Mouse (Mus musculus) ovary, adult 18-20 months (tissue): ENCODE data around the gene Ptprh.
"Not testable (repeated sequence)": the region's sequence is repeated elsewhere in the genome, so short reads cannot be mapped to it uniquely, and the experiment has no call there.

Experiments used
- DNase-seq: peaks from one replicate; pipeline ENCODE4 v3.0.0; 2022; ENCODE audit warnings: low spot score, mixed read lengths

Ptprh gene

DNA sequence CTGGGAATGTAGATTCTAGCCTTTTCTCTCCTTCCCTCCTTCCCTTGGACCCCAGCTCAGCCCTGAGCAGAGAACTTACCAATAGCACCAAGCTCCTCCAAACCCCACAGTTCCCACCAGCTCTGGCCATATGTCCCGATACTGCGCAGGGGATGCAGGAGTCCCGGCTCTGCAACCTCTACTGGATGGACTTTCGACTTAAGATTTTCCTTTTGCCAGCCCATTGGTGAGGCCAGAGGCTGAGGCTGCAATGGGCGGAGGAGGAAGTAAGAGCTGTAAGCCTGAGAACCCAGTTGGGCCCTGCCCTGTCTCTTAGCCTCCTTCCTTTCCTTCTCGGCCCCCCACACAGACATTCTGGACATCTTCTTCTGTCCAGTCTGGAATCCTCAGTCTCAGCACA lies 872 bp downstream of the Ptprh start:
- no peak for DNase-seq

DNA sequence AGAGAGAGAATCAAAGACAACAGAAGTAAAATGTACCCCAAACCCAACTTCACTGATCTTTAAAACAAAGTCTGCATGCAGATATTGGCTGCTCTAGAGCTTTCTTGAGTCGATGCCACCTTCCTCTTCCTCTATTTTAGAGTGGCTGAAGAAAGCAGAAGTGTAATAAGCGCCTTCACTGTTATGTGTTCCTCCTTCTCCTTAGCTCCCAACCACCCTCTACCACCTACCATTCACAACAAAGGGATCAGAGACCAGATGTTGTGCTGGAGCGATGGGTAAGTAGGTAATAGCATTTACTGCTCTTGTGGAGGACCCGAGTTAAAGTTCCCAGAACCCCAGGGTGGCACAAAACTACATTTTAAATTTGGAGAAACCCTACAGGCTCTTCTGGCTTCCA lies 6.8 kb downstream of the Ptprh start:
- not testable (repeated sequence) for DNase-seq

DNA sequence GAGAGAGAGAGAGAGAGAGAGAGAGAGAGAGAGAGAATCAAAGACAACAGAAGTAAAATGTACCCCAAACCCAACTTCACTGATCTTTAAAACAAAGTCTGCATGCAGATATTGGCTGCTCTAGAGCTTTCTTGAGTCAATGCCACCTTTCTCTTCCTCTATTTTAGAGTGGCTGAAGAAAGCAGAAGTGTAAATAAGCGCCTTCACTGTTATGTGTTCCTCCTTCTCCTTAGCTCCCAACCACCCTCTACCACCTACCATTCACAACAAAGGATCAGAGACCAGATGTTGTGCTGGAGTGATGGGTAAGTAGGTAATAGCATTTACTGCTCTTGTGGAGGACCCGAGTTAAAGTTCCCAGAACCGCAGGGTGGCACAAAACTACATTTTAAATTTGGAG lies 22.4 kb downstream of the Ptprh start:
- not testable (repeated sequence) for DNase-seq

DNA sequence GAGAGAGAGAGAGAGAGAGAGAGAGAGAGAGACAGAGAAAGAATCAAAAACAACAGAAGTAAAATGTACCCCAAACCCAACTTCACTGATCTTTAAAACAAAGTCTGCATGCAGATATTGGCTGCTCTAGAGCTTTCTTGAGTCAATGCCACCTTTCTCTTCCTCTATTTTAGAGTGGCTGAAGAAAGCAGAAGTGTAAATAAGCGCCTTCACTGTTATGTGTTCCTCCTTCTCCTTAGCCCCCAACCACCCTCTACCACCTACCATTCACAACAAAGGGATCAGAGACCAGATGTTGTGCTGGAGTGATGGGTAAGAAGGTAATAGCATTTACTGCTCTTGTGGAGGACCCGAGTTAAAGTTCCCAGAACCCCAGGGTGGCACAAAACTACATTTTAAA lies 31.5 kb downstream of the Ptprh start:
- not testable (repeated sequence) for DNase-seq

DNA sequence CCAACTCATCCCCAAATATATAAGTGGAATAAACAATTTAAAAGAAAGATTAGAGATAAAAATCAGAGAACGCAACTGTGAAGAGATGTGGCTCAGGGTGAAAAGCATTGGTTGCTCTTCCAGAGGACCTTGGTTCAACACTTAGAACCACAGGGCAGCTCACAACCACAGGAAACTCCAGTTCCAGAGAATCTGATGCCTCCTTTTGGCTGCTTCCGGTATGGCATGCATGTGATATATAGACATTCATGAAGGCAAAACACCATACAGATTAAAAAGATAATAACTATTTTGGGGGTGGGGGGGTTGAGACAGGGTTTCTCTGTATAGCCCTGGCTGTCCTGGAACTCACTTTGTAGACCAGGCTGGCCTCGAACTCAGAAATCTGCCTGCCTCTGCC lies 41.2 kb downstream of the Ptprh start:
- DNase-seq: no peak

DNA sequence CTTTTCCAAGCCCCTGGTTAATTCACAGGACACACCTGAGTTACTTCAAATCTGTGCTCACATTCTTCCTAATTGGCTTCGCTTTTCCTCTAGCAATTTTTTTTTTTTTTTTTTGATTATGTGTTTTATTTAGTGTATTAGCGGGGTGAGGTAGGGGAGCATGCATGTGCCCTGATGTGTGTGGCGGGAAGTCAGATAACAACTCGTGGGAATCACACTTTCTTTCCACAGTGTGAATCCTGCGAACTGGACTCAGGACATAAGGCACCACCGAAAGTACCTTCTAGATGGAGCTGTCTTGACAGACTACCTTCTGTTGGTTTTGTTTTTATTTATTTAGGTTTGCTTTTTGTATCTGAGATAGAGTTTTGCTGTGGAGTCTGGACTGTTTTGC lies 46.7 kb downstream of the Ptprh start:
- DNase-seq: no peak

DNA sequence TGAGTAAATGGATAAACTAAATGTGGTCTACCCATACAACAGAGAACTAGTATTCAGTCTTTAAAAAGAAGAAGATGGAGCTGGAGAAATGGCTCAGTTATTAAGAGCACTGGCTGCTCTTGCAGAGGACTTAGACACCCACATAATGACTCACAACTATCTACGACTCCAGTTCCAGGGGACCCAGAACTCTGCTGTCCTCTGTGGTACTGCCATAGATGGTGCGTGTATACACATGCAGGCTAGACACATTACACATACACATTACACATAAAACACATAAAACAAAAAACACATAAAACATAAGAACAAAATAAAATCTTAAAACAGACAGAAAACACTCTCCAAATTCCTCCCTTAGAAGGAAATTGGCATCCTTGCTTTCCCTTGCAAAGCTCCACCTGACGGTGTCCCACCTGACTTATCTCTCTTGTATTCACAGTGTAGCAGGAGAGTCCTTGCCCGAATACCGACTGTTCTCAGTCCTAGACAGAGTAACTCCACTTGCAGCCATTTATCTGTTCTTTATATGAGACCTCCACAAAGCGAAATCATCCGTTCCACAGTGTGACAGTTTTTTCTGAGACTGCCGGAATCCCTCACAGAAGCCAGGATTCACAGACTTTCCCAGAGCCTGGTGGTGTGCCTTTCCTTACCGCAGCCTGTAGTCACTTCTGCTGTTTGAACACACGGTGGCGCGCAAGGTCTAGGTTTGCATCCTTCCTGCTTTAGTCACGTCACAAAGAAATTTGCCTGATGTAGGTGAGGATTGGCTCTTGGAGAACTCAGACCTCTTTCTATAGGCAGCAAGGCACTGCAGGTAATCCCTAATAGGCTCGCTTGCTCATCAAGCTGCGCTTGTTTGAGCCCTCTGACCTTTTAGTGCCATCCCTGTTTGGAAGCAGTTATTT lies 47.3 kb downstream of the Ptprh start:
- DNase-seq: peak; percentile 24

DNA sequence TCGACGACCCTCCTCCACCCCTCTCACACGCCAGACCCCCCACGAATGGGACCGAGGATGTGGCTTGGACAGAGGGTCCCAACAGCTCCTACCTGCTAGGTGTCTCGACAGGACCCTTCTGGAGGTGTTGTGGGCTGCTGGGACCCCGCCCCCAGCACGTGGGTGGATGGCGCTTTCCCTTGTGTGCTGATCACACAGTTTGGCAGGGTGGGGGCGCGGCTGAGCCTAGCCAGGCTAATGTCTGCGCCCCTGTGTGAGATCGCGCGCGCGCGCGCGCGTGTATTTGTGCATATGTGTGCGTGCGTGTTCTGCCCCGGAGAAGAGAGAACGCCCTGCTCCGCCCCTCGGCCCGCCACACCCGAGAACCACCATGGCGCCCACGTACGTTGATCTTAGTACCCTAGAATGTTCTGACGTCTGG lies 56.6 kb downstream of the Ptprh start, which contains the start of gene Syt5:
Gene Syt5, minus strand, starts transcription at position 321 of the 421 bp plus-strand sequence.
- DNase-seq: no peak

DNA sequence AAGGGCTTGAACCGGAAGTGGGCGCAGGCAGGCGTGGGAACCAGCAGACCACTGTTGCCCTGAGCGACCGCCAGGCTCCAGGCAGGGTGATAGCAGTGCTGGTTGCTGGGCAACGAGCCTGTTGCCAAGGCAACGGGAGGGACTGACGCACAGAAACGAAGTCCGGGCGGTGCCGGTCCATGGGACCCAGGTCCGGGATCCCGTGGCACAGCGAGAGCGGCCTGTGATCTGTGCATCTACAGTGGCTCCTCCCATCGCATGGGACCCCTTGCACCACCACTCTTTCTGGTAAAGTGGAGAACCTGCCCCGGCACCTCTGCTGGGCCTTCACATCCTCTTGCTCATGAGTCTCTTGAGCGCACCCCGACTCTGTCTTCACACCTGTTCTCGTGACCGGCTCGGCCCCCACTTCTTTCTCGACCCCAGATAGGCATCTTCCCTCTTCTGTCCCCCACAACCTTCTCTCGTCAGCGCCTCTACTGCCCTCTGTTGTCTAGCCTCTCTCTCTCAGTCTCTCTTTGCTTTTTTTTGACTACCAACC lies 57.2 kb downstream of the Ptprh start:
- DNase-seq: peak; percentile 60

DNA sequence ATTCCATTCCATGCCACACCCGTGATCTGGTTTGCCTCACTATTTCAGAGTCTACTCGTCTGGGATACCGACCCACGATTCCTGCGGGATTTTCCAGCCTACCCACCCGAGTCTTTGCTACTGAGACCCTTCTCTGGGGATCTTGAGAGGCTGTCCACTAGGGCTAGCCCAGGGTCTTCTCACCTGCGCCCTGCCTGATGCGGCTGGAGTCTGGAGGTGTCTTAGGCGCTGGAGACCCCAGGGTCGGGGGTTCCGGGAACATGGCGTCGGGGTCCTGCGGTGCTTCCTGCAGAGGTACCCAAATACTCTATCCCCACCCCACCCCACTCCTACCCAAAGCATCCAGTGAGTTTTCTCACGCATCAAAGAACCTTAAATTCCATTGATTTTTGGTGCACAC lies 57.8 kb downstream of the Ptprh start:
- no peak for DNase-seq

DNA sequence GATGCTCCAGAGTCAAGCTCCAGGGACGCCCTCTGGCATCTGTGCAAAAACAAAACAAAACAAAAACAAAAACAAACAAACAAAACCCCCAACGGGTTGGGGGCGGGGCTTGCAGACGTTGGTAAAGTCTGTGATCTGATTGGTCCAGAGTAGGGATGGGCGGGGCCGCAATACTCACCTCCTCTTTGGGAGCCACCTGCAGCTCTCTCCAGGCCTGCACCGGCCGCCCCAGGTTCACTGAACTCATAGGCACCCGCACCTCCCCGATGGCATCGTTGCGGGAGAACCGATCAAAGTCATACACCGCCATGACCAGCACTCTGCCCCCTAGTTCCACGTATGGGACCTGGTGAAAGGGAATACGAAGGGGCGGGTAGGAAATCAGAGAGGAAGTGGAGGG lies 61.8 kb downstream of the Ptprh start:
- DNase-seq: no peak

DNA sequence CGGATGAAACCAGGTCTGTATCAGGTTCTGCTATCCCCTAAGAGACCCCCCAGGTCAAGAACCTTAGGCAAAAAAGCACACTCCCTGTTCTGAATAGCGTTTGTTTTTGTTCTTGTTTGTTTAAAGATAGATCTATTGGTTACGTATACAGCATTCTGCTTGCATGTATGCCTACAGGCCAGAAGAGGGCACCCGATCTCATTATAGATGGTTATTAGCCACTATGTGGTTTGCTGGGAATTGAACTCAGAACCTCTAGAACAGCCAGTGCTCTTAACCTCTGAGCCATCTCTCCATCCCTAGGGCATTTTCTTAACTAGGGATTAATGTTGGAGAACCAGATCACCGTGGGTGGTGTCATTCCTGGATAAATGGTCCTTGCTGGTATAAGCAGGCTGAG lies 62.5 kb downstream of the Ptprh start:
- DNase-seq: no peak

DNA sequence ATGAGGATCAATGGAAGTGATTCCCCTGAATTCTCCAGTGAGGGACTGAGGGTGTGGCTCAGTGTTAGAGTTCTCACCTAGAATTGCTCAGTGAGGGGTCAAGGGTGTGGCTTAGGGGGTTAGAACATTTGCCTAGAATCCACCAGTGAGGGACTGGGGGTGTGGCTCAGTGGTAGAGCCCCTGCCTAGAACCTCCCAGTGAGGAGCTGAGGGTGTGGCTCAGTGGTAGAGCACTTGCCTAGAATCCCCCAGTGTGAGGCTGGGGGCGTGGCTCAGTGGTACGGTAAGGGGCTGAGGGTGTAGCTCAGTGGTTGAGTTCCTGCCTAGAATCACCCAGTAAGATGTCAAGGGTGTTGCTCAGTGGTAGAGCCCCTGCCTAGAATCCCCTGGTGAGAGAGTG lies 64.8 kb downstream of the Ptprh start:
- no peak for DNase-seq

DNA sequence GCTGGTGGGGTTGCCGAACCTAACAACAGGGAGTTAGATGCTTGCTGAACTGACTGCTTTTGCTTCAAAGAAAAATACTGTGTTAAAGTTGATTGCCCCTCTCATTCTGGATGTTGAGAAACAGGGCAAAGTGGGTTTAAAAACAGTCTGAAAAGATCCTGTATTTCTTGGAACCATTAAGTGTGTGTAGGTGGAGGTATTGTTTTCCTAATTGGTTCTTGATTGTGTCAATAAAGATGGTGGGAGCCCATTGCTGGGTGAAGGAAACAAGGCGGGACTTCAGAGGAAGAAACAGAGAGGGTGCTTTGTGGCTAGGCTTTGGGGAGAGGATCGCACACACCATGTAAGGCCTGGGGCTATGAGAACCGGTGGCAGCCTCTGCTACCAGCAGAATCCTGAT lies 66.7 kb downstream of the Ptprh start:
- DNase-seq: no peak

DNA sequence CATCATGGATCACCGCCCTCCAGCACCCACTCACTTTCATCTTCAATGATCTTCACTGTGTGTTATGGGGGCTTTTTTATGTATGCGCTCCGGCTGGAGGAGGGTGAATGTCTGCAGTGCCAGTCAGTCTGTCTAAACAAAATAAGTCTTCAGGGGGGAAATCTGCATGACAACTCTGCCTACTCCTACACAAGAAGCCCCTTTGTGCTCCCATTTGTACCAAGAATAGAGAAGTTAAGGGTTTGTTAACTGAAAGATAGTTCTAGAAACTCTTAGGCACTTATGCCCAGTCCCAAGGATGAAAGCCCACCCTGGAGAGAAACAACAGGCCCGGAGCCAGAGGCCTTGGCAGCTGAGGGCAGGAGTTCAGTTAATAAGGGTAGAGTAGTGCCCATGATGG lies 67.5 kb downstream of the Ptprh start:
- DNase-seq: no peak

DNA sequence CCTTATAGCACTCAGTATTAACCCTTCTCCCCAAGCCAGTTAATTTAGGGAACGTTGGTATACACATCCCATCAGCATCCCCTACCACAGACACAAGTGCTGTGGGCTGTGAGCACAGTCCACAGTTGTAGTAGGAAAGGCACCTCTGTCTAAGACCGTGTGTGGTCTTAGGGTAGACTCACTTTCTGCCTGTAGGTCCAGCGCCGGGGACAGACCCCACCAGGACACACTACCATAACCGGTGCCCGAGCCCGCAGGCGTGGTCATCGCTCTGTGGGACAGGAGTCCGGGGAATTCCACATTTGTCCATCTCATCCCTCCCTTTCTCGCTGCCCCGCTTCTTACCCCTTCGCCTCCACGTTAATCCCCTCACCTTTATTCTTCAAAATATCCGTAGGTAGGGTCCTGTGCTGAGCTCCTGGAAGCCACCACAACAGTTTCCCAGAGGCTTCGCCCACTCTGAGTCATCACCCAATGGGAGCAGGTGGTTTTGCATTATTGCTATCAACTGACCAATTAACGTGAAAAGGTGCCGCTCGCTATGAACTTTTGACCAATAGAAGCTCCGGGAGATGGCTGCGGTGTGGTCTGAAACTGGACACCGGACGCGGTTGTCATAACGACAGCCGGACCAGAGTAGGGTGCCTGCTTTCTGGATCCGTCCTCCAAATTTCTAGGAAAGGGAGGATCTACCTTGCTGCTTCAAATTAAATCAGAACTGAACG lies 71.7 kb downstream of the Ptprh start, which contains the start of gene Dnaaf3:
Gene Dnaaf3, minus strand, starts transcription at position 449 of the 725 bp plus-strand sequence.
- peak; percentile 84 for DNase-seq

DNA sequence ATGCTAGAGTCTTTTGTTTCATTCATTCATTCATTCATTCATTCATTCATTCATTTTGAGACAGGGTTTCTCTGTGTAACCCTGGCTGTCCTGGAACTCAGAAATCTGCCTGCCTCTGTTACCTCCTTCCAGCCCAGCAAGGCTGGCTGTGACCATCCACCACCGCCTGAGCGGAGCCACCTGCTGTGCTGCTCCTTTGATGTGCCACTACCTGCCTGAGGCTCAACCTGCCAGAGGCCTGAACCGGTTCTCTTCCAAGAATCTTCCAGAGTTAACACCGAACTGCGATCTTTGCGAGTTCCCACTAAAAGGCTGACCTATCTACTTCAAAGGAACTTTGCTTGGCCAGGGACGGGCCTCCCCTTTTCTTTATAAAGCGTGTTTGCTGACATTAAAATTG lies 73.7 kb downstream of the Ptprh start:
- DNase-seq: not testable (repeated sequence)

DNA sequence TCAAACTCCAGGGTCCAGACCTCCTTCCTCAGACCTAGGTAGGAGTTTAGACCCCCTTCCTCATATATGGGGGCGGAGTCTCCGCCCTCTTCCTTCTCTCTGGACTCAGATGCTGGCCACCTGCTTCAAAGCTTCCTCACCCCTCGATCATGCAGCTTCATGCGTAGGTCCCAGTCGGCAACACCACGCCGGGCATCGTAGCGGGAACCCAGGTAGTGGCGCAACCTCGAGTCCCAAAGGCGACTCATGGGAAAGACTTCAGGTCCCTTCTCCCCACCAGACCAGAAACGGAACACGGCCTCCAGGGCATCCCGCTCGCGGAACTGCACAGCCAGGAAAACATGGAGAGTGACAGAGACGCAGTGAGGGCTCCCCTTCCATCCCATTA lies 76.5 kb downstream of the Ptprh start:
- DNase-seq: no peak

DNA sequence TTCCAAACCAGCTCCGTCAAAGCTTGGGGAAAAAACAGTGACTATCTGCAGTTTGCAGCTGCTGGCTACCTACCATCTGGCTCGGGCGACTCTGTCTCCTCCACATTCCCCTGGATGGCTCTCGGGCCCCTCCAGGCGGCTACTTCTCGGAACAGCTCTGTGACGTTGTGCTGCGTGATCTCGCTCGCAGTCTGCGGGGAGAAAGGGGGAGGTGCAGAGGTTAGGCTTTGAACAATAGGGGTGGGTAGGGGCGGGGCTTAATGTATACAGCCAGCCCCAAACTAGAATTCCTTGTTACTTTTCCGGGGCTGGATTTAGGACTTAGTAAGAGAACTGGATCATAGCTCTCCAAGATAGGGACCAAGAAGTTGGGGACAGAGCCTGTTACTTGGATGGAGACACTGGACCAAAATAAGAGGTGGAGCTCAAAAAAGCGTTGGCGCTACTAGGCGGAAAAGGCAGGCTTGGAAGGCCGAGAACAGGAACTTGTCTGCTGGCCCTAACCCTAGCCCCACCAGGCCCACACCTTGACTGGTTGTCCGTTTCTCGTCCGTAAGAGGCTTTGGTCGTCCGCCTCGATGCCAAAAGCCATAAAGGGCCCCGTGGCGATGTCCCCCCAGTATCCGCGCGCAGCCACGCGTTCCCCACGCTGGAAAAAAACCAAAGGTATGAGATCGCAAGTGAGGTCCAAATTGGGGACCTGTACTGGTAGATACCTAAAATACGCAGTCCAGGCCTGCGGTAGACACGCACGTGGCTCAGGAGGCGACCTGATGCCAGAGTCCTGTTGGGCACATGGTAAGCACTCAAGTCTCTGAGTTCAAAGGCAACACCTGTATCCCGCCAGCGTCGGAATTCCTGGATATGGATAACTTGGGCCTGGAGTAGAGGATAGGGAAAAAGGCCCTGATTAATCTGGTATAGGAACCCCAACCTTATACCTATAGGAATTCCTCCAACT lies 77.2 kb downstream of the Ptprh start:
- DNase-seq: peak; percentile 73

DNA sequence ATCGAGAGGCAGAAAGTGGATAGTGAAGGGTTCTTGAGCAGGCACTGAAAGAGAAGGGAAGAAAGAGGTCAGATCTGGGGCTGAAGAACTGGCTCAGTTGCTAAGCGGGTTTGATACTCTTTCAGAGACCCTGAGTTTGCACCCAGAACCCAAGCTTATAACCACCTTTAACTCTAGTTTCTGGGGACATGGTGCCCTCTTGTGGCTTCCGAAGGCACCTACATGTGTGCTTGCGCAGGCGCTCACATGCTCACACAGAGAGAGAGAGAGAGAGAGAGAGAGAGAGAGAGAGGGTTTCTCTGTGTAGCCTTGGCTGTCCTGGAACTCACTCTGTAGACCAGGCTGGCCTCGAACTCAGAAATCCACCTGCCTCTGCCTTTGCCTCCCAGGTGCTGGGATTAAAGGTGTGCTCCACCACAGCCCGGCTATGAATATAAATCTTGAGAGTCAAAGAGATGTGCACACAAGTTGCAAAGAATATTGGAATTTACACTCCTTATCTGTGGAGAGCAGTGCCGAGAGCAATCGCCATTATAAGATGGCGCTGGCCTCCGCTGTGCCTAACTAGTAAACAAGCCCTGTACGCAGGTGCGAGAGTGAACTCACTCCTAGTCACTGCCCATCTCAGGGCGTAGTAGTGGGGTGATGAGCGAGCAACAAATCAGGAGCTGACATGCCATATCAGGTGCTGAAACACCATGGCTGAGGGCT lies 79.5 kb downstream of the Ptprh start, which contains the start of gene Tnni3:
Gene Tnni3, minus strand, starts transcription at position 18 of the 711 bp plus-strand sequence.
- DNase-seq: not testable (repeated sequence)
